Mouse (Mus musculus) testis, adult 2 months (tissue): ENCODE measurements around the gene Stab2.

Experiments
- CTCF ChIP-seq: fragments of 200-500 bp; IDR thresholded peaks from 2 replicates; pipeline ENCODE4 v1.5.1; 2012; ENCODE audit warnings: low read depth, mild to moderate bottlenecking, inconsistent platforms, low read length, moderate library complexity; ENCODE audit not compliant: control insufficient read depth, insufficient read depth, insufficient replicate concordance
- POLR2A ChIP-seq: fragments of 200-500 bp; IDR thresholded peaks from 2 replicates; pipeline ENCODE4 v1.6.1; 2012; ENCODE audit warnings: low read depth, mild to moderate bottlenecking, inconsistent platforms, low read length, moderate library complexity; ENCODE audit not compliant: control insufficient read depth

- no peak for TF ChIP-seq CTCF
- TF ChIP-seq POLR2A = no peak
Observed at GRCm38 (mm10) chr10:86794196-86794595, 213.6 kb downstream of the Stab2 start.
